Mouse (Mus musculus) heart, postnatal 0 days (tissue): Measurements from ENCODE around the gene Usp2.

Source experiments
- CTCF ChIP-seq: IDR thresholded peaks from 2 replicates; pipeline ENCODE4 v1.5.1; 2016; ENCODE audit warnings: antibody characterized with exemption, control low read depth, low read depth
- EP300 ChIP-seq: IDR thresholded peaks from 2 replicates; pipeline ENCODE4 v1.6.1; 2016; ENCODE audit warnings: antibody characterized with exemption, low read depth

DNA sequence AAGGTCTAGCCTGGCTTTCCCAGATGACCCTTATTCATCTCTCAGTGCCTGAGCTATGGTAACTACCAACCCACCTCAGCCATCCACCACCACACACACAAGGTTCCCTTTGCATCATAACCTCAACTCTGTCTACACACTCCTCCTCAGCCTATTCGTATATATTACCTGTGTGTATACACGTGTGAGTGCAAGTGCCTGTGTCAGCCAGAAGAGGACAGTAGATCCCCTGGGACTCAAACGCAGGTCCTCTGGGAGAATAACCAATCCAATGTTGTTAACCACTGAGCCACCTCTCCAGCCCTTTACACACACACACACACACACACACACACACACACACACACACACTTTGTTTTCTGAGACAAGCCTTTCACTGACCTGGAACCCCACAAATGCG is 36.2 kb upstream of the Usp2 start:
- TF ChIP-seq CTCF (no peak), EP300 (no peak)
